Mouse (Mus musculus): ENCODE measurements at regions not wholly inside any gene's neighbourhood (a gene's known extent, or its start where the extent isn't known, plus 50 kb on each side); places are given as distances from the start of the nearest gene placed in this dataset.
"Not testable (repeated sequence)": the region's sequence is repeated elsewhere in the genome, so short reads cannot be mapped to it uniquely, and the experiment has no call there.

DNA sequence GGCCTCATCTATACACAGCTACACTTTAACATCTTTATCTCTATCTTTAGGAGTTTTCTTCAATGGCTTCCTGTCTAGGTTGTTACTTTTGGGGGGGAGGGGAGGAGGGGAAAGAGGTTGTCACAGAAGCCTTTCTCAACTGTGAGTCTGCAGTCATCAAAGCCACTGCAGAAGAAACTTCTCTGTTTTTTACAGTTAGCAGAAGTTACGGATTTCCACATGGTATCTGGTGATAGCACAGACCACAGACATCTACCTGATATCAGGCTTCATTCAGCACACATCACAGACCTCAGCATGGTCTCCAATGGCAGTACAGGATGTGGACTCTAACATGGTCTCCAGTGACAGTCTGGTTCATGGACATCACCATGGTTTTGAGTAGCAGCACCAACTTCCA, 234.8 kb upstream of the Adarb2 start:
- H3K27ac ChIP-seq: no peak overlapping the region
- no peaks in the 10 kb centered on the region for H3K27me3 ChIP-seq
- no peak for ATAC-seq (ENCODE audit: insufficient number of reproducible peaks, insufficient read depth, low FRiP score, low TSS enrichment, low read depth)
- 87% methylated on average over 1 of the region's 1 CpGs for WGBS
- no peaks in the 10 kb centered on the region for H3K4me1 ChIP-seq (replicated peaks)
- no peaks in the 10 kb centered on the region for H3K36me3 ChIP-seq
- no peak overlapping the region for H3K9ac ChIP-seq (replicated peaks)
- H3K4me3 ChIP-seq (replicated peaks): no peak overlapping the region
- no peaks in the 10 kb centered on the region for H3K9me3 ChIP-seq
- H3K4me2 ChIP-seq: no peak overlapping the region

DNA sequence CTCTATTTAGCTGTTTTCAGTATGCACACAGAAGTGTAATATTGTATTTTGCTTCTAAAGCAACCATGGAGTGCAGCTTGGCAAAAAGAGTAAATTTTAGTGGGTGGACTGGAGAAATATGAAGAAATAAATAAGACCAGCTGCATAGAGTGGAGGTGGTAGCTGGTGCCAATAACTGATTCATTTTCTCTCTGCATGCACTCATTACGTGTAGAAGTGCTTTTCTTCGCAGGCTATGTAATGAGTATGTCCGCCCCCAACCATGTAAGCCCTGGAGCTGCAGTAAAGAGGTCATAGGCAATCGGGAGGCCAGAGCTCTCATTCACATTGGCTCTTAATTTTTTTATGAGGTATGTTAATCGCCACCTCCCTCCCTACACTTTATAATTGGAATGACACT, 208.5 kb upstream of the Adarb2 start:
- Histone ChIP-seq H3K4me3 (replicated peaks) (no peak overlapping the region), H3K9me3 (no peaks in the 10 kb centered on the region), H3K9ac (replicated peaks) (no peak overlapping the region), H3K27me3 (no peaks in the 10 kb centered on the region), H3K4me2 (no peak overlapping the region), H3K27ac (no peak overlapping the region), H3K4me1 (replicated peaks) (no peaks in the 10 kb centered on the region), H3K36me3 (no peaks in the 10 kb centered on the region)
- peak; percentile 59; the same call in 1 of the 2 replicates for ATAC-seq (ENCODE audit: insufficient number of reproducible peaks, insufficient read depth, low FRiP score, low TSS enrichment, low read depth)
- WGBS: 57% methylated on average over 5 of the region's 5 CpGs

DNA sequence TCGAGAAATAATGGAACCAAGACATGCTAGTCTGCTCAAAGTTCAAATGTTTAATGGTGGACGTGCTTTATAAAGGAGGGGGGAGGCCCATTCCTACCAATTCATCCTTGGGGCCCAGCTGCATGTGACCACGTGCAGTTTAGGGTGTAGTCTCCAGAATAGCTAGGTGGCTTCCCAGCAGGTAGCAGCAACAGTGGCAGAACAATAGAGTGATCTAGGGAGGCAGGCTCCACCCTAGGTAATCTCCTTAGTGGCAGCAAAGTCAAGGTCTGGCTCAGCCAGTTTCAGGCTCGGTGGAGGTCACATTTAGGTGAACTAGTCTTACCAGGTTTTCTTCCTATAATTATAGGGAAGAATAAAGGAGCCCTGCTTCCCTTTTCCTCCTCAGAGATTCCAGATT, 172.6 kb upstream of the Adarb2 start:
- 71% methylated on average over 4 of the region's 4 CpGs for WGBS
- not testable (repeated sequence) for H3K9me3 ChIP-seq; H3K4me3 ChIP-seq (replicated peaks); H3K4me2 ChIP-seq; ATAC-seq (ENCODE audit: insufficient number of reproducible peaks, insufficient read depth, low FRiP score, low TSS enrichment, low read depth); H3K27ac ChIP-seq; H3K9ac ChIP-seq (replicated peaks); H3K4me1 ChIP-seq (replicated peaks); H3K36me3 ChIP-seq; H3K27me3 ChIP-seq

DNA sequence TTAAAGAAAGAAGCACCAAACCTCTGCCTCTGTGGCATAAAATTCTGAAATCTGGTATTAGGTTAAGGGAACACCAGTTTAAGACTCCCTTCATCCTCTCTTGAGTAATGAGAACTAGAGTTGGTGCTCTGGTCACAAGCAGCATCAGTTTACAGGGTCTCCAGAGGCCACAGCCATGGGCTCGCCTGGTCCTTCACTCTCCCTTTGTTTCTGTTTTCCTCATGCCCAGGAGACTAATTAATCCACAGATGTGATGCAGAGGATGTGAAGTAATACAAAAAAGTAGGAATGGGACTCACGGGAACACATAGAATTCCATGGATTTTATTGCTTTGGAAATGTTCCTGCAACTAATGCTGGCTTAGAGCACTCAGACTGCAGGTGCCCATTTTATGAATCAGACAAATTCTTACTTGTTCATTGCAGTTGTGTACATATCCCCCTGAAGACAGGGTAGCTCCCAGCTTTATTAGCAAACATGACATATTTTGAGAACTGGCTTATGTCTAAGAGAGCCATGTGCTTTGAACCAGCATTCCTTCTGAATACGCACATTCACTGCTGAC, 151.7 kb upstream of the Adarb2 start:
- no peak overlapping the region for H3K27ac ChIP-seq
- no peak overlapping the region for H3K4me2 ChIP-seq
- peak; percentile 92 for ATAC-seq (ENCODE audit: insufficient number of reproducible peaks, insufficient read depth, low FRiP score, low TSS enrichment, low read depth)
- no peaks in the 10 kb centered on the region for H3K27me3 ChIP-seq
- H3K36me3 ChIP-seq: no peaks in the 10 kb centered on the region
- H3K4me1 ChIP-seq (replicated peaks): no peaks in the 10 kb centered on the region
- H3K4me3 ChIP-seq (replicated peaks): no peak overlapping the region
- H3K9ac ChIP-seq (replicated peaks): no peak overlapping the region
- 44% methylated on average over 3 of the region's 3 CpGs for WGBS
- H3K9me3 ChIP-seq: no peaks in the 10 kb centered on the region

DNA sequence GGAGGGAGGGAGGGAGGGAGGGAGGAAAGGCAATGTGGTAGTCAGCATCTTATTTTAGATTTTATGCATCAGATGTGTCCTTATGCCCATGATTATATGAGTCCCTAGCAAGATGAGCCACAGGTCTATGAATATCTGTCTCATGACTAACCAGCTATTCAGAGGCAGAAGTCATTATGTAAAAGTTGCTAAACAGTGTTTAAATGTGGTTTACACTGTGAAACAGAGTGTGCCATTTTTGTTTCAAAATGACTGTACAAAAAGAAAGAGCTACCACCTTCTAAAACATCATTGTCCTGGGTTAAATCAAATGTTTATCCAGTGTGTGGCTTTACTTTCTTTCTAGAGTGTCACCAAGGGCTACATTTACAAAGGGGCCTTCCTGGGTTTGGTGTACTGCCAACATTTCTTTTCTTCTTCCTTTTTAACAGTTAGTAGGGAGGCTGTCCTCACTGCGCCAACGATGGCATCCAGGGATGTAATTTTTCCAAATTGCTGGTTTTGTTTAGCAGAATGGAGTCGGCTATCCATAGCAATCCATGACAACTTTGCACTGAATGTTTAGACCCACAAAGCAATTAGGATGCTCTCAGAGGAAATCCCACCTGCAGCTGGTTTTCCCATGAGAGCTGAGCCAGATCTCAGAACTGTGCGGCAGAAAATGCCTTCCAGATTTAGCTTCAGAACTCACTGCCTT, 146.4 kb upstream of the Adarb2 start:
- 64% methylated on average over 4 of the region's 4 CpGs for WGBS

DNA sequence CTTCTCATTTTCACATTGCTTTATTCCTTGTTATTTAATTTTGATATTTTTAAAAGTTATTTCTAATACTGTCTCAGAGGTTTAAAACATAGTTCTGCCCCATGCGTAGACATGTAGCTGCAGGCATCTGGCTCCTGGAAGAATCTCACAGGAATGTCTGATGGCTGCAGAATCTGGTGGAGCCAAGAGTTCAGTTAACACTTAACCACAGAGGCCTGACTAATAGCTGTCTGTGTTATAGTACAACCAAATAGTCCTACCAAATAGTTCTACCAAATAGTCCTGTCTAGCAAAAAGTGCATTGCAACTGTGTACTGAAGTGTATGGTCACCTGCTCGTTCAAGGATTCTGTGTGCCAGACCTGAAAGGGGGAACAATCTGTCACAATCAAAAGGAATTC, 115.5 kb upstream of the Adarb2 start:
- H3K4me1 ChIP-seq (replicated peaks): no peaks in the 10 kb centered on the region
- 70% methylated on average over 2 of the region's 2 CpGs for WGBS

More for the DNA sequence above, 146.4 kb upstream of the Adarb2 start:
- H3K4me1 ChIP-seq (replicated peaks): 0 out of 2 replicates have a peak, but pooled peaks cover 3% of the 10 kb centered on the region
- no peaks in the 10 kb centered on the region for H3K36me3 ChIP-seq
- no peak overlapping the region for H3K27ac ChIP-seq
- no peaks in the 10 kb centered on the region for H3K9me3 ChIP-seq
- no peak overlapping the region for H3K4me2 ChIP-seq
- no peak for ATAC-seq (ENCODE audit: insufficient number of reproducible peaks, insufficient read depth, low FRiP score, low TSS enrichment, low read depth)
- H3K4me3 ChIP-seq (replicated peaks): no peak overlapping the region
- no peaks in the 10 kb centered on the region for H3K27me3 ChIP-seq
- H3K9ac ChIP-seq (replicated peaks): no peak overlapping the region

DNA sequence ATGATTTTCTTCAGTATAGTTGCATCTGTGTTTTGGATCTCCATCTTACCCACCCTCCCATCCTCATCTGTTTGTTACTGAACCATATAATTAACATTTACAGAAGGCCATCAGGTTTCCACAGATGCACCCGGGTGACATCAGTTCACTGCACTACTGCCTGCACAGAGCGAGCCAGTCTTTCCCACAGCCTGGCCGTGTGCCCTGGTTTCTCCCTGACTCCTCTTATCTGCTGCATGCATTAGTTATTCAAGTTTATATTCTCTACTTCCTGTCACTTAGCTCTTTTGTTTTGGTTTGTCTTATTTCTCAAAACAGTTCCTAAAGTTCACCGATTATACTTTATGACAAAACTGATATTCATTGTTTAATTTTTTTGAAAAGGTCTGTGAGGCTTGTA, 113.1 kb upstream of the Adarb2 start:
- no peaks in the 10 kb centered on the region for H3K4me1 ChIP-seq (replicated peaks)
- H3K27me3 ChIP-seq: no peaks in the 10 kb centered on the region
- no peak overlapping the region for H3K4me2 ChIP-seq
- 78% methylated on average over 4 of the region's 4 CpGs for WGBS
- no peaks in the 10 kb centered on the region for H3K36me3 ChIP-seq
- H3K9ac ChIP-seq (replicated peaks): no peak overlapping the region
- no peak overlapping the region for H3K4me3 ChIP-seq (replicated peaks)
- no peak for ATAC-seq (ENCODE audit: insufficient number of reproducible peaks, insufficient read depth, low FRiP score, low TSS enrichment, low read depth)
- H3K9me3 ChIP-seq: no peaks in the 10 kb centered on the region
- H3K27ac ChIP-seq: no peak overlapping the region

More for the DNA sequence above, 115.5 kb upstream of the Adarb2 start:
- Histone ChIP-seq H3K9ac (replicated peaks) (no peak overlapping the region), H3K4me3 (replicated peaks) (no peak overlapping the region), H3K27ac (no peak overlapping the region), H3K4me2 (no peak overlapping the region), H3K9me3 (no peaks in the 10 kb centered on the region), H3K27me3 (no peaks in the 10 kb centered on the region), H3K36me3 (no peaks in the 10 kb centered on the region)
- no peak for ATAC-seq (ENCODE audit: insufficient number of reproducible peaks, insufficient read depth, low FRiP score, low TSS enrichment, low read depth)

DNA sequence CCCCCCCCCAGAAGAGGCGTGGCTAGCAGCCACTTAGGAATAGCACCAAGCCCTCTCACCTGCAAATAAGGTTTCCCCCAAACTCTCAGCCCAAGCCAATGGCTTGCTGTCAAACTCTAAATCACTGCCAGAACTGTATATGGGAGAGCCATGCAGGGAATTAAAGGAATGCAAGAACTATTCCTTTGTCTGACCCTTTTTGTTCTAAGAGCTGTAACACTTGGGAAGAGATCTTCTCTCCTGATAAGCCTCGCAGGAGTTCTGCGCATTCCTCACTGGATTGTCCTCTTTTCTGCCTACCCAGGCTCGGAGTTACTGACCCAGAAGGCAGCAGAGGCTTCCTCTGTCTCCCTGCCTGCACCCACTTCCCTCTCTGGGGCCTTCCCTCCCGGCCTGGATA, 94.0 kb upstream of the Adarb2 start:
- Histone ChIP-seq H3K36me3 (no peaks in the 10 kb centered on the region), H3K4me3 (replicated peaks) (no peak overlapping the region), H3K27me3 (no peaks in the 10 kb centered on the region), H3K4me2 (no peak overlapping the region), H3K4me1 (replicated peaks) (peaks cover 13% of the 10 kb centered on the region), H3K9ac (replicated peaks) (no peak overlapping the region), H3K9me3 (no peaks in the 10 kb centered on the region), H3K27ac (no peak overlapping the region)
- ATAC-seq (ENCODE audit: insufficient number of reproducible peaks, insufficient read depth, low FRiP score, low TSS enrichment, low read depth): no peak
- WGBS: 42% methylated on average over 5 of the region's 5 CpGs

DNA sequence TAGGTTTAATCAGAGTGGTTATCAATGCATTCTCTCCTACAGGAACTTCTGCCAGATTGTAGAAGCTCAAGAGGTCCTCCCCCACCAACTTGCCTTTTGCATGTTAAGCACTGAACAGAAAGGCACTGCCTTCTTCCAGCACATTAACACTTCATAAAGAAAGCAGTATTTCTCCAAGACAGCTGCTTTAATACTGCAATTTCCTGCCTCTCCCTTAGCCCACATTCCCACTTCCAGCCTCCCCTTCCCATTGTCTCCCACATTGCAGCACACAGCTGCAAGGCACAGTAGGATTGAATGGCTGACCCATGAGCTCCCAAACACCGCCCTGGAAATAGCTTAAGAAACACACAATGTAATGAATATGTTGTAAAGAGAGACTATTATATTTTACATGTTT, 89.7 kb upstream of the Adarb2 start:
- H3K4me2 ChIP-seq: no peak overlapping the region
- peak; percentile 60; the same call in 1 of the 2 replicates for ATAC-seq (ENCODE audit: insufficient number of reproducible peaks, insufficient read depth, low FRiP score, low TSS enrichment, low read depth)
- H3K27me3 ChIP-seq: no peaks in the 10 kb centered on the region
- no peaks in the 10 kb centered on the region for H3K9me3 ChIP-seq
- WGBS: 14% methylated on average over 1 of the region's 1 CpGs
- peaks cover 13% of the 10 kb centered on the region for H3K4me1 ChIP-seq (replicated peaks)
- no peak overlapping the region for H3K4me3 ChIP-seq (replicated peaks)
- H3K9ac ChIP-seq (replicated peaks): no peak overlapping the region
- H3K27ac ChIP-seq: no peak overlapping the region
- H3K36me3 ChIP-seq: no peaks in the 10 kb centered on the region

DNA sequence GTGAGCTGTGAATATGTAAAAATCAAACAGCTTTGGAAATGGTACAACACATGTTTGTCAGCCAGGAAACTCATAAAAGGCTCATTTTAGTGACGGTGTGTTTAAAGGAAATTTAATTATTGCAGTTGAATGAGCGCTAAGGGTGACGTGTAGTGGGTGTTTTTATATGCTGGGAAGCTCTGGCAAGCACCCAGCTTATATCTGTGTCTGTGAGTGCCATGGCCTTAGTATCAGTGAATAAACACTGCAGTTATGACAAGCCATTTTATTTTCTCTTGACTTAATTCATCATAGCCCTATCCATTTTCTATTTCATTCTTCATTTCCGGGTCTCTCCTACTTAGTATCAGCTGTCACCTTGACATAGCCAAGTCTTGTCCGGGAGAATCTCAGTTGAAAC, 83.7 kb upstream of the Adarb2 start:
- 61% methylated on average over 5 of the region's 5 CpGs for WGBS
- H3K4me1 ChIP-seq (replicated peaks): 0 out of 2 replicates have a peak, but pooled peaks cover 4% of the 10 kb centered on the region
- no peaks in the 10 kb centered on the region for H3K9me3 ChIP-seq
- no peak overlapping the region for H3K4me2 ChIP-seq
- no peaks in the 10 kb centered on the region for H3K27me3 ChIP-seq
- H3K4me3 ChIP-seq (replicated peaks): no peak overlapping the region
- ATAC-seq (ENCODE audit: insufficient number of reproducible peaks, insufficient read depth, low FRiP score, low TSS enrichment, low read depth): no peak
- no peak overlapping the region for H3K9ac ChIP-seq (replicated peaks)
- no peak overlapping the region for H3K27ac ChIP-seq
- no peaks in the 10 kb centered on the region for H3K36me3 ChIP-seq

DNA sequence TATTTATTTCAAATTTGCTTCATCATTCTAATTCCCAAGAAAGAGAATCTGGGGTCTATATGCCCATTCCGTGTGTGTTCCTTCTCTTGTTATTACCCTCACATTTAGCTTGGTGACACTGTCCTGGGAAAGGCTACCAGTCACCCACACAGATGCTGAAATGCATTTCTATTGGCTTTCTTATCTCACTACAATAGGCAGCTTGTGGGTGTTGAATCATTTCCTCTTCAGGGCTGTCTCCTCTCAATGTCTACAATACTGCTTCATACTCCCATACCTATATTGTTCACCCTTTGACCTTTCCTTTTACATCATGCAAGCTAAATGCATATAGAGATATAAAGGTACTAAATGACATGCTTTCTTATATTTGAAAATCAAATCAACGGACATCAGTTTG, 82.7 kb upstream of the Adarb2 start:
- WGBS: 69% methylated on average over 2 of the region's 2 CpGs
- Histone ChIP-seq H3K9ac (replicated peaks) (no peak overlapping the region), H3K4me2 (no peak overlapping the region), H3K9me3 (no peaks in the 10 kb centered on the region), H3K27ac (no peak overlapping the region), H3K4me3 (replicated peaks) (no peak overlapping the region), H3K27me3 (no peaks in the 10 kb centered on the region), H3K4me1 (replicated peaks) (0 out of 2 replicates have a peak, but pooled peaks cover 4% of the 10 kb centered on the region), H3K36me3 (no peaks in the 10 kb centered on the region)
- no peak for ATAC-seq (ENCODE audit: insufficient number of reproducible peaks, insufficient read depth, low FRiP score, low TSS enrichment, low read depth)

DNA sequence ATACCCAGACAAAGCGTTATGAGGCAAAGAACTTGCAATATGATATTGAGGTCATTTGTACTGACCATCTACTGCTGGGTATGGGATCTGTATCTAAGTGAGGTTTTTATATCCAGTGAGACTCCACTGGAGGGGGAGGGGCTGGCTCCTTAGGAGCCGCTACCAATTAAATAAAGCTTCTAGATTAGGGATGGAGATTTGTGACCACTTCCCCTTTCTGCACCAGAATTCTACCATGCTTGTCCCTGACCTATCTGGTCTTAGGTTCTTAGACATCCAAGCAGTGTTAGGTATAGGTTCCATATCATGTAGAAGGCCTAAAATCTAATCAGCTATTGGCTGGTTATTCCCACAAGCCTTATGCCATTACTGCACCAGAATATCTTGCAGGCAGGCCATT, 67.9 kb upstream of the Adarb2 start:
- WGBS: 94% methylated on average over 2 of the region's 2 CpGs
- Histone ChIP-seq H3K4me2 (no peak overlapping the region), H3K9me3 (no peaks in the 10 kb centered on the region), H3K27me3 (no peaks in the 10 kb centered on the region), H3K9ac (replicated peaks) (no peak overlapping the region), H3K36me3 (no peaks in the 10 kb centered on the region), H3K4me3 (replicated peaks) (no peak overlapping the region), H3K4me1 (replicated peaks) (no peaks in the 10 kb centered on the region), H3K27ac (no peak overlapping the region)
- no peak for ATAC-seq (ENCODE audit: insufficient number of reproducible peaks, insufficient read depth, low FRiP score, low TSS enrichment, low read depth)
